In the genomic region with DNA sequence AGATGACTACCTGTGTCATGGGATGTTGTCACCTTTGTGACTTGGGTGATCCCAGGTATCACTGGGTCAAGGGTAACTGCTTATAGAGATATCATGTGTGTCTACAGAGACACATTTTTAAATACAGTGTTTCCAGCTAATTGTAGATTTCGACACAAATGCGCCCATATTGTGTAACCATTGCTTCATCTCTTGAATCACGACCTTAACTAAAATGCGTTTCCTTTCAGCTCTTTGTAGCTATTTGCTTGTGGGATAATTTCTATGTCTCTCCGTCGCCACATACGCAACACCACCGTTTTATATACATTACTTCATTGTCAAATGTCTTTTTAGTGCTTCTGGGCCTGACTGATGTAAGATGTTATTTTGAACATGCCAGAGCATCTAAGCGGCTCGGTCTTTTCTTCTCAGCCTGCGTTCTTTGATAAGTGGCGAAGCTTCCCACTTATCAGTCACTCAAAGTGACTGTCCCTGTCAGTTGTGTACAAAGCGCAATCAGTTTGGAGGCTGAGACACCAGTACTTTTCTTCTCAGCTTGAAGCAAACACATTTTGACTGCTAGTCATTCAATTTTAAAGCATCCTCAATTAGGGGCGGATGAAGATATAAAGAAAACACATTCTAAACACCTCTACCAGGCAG, we compare ENCODE assay signal across 21 mouse cellular contexts.
DNase-seq lines count a peak whose midpoint lies in the region; ATAC-seq lines count a peak whose summit lies in the region.
"Had no signal": no experiment of that assay in that cellular context is flagged by ENCODE, and none has a peak within 500 bp of the region (broad histone marks: within the 10 kb centered on the region; RNA-seq: fewer than 3 reads in every experiment).

No protein-coding gene starts in this region.

- H3K27ac ChIP-seq in midbrain, embryonic 14.5 days (replicated peaks; ENCODE audit: low read depth, low read length), result no peak overlapping the region
- H3K27ac ChIP-seq in midbrain, embryonic 15.5 days, result no peak overlapping the region
- H3K27ac ChIP-seq in liver, embryonic 16.5 days (ENCODE audit: low read length), result no peak overlapping the region
- H3K27ac ChIP-seq: heart, embryonic 10.5 days; hindbrain, embryonic 10.5 days; layer of hippocampus, adult 2 months; limb, embryonic 12.5 days had no signal

- peak; percentile 31; the same call in 1 of the 2 replicates for ATAC-seq in frontal cortex, adult (ENCODE audit: low TSS enrichment)
- no peak for ATAC-seq in midbrain, embryonic 14.5 days (ENCODE audit: low FRiP score, low TSS enrichment)
- ATAC-seq in midbrain, embryonic 15.5 days (replicated peaks), result no peak
- ATAC-seq in liver, embryonic 16.5 days (ENCODE audit: low read depth), result 0 out of 2 replicates have a peak, but pooled peaks have one; percentile 7
- ATAC-seq: CD4-positive, CD25-positive, alpha-beta regulatory T cell, adult 4 months; forebrain, embryonic 16.5 days; hindbrain, embryonic 16.5 days; intestine, postnatal 0 days had no signal

- H3K9me3 ChIP-seq in midbrain, embryonic 14.5 days (ENCODE audit: control insufficient read depth, low read length), result no peaks in the 10 kb centered on the region
- no peaks in the 10 kb centered on the region for H3K9me3 ChIP-seq in midbrain, embryonic 15.5 days
- no peaks in the 10 kb centered on the region for H3K9me3 ChIP-seq in liver, embryonic 16.5 days (replicated peaks; ENCODE audit: control insufficient read depth, low read length)
- H3K9me3 ChIP-seq: heart, embryonic 10.5 days; hindbrain, embryonic 10.5 days; limb, embryonic 12.5 days had no signal

- 0 out of 2 replicates have a peak, but pooled peaks cover 3% of the 10 kb centered on the region for H3K36me3 ChIP-seq in midbrain, embryonic 14.5 days (ENCODE audit: control insufficient read depth, insufficient read depth, low read length)
- no peaks in the 10 kb centered on the region for H3K36me3 ChIP-seq in midbrain, embryonic 15.5 days (replicated peaks)
- no peaks in the 10 kb centered on the region for H3K36me3 ChIP-seq in liver, embryonic 16.5 days (ENCODE audit: control insufficient read depth, insufficient read depth)
- H3K36me3 ChIP-seq: heart, embryonic 10.5 days had no signal

- no peak overlapping the region for H3K9ac ChIP-seq in midbrain, embryonic 14.5 days (replicated peaks; ENCODE audit: low read length)
- no peak overlapping the region for H3K9ac ChIP-seq in midbrain, embryonic 15.5 days
- H3K9ac ChIP-seq in liver, embryonic 16.5 days (ENCODE audit: low read depth, low read length), result no peak overlapping the region
- H3K9ac ChIP-seq: limb, embryonic 12.5 days had no signal

- WGBS in midbrain, embryonic 14.5 days, result 84% methylated on average over 14 of the region's 14 CpGs
- 80% methylated on average over 14 of the region's 14 CpGs for WGBS in midbrain, embryonic 15.5 days
- 39% methylated on average over 14 of the region's 14 CpGs for WGBS in liver, embryonic 16.5 days (ENCODE audit: insufficient replicate concordance)

- intact Hi-C loops in gastrocnemius, postnatal 36 days (cut with DNase I), result no loop called here
- intact Hi-C loops in heart, postnatal 10 days (cut with DNase I), result no loop called here

- H3K4me1 ChIP-seq in midbrain, embryonic 14.5 days (ENCODE audit: control insufficient read depth, insufficient read depth, low read length), result no peaks in the 10 kb centered on the region
- H3K4me1 ChIP-seq in midbrain, embryonic 15.5 days, result no peaks in the 10 kb centered on the region
- no peaks in the 10 kb centered on the region for H3K4me1 ChIP-seq in liver, embryonic 16.5 days (ENCODE audit: control insufficient read depth, low read depth, low read length)
- H3K4me1 ChIP-seq: heart, embryonic 10.5 days; hindbrain, embryonic 10.5 days; limb, embryonic 12.5 days had no signal

- no peak for DNase-seq in frontal cortex, postnatal 14 days (ENCODE audit: low spot score in 2 of 2)
- peak; percentile 14 for DNase-seq in midbrain, embryonic 14.5 days
- no peak for DNase-seq in cerebellum, adult 11 months
- DNase-seq in gastrocnemius, postnatal 36 days, result no peak
- no peak for DNase-seq in heart, postnatal 10 days
- DNase-seq: cerebellum, adult 2 months; cerebellum, postnatal 25 days; kidney, postnatal 25 days; lung, adult 18-20 months; right cerebral cortex, postnatal 14 days had no signal

- no peaks in the 10 kb centered on the region for H3K27me3 ChIP-seq in midbrain, embryonic 14.5 days (ENCODE audit: control insufficient read depth, insufficient read depth, low read length)
- H3K27me3 ChIP-seq in midbrain, embryonic 15.5 days (replicated peaks), result no peaks in the 10 kb centered on the region
- no peaks in the 10 kb centered on the region for H3K27me3 ChIP-seq in liver, embryonic 16.5 days (ENCODE audit: control insufficient read depth, insufficient read depth, low read depth, low read length)
- H3K27me3 ChIP-seq: limb, embryonic 12.5 days had no signal

- no peak overlapping the region for H3K4me2 ChIP-seq in midbrain, embryonic 14.5 days (ENCODE audit: low read length)
- no peak overlapping the region for H3K4me2 ChIP-seq in midbrain, embryonic 15.5 days
- H3K4me2 ChIP-seq in liver, embryonic 16.5 days (ENCODE audit: low read depth, low read length), result no peak overlapping the region
- H3K4me2 ChIP-seq: limb, embryonic 12.5 days had no signal

- H3K4me3 ChIP-seq in midbrain, embryonic 14.5 days (replicated peaks; ENCODE audit: low read depth, low read length), result no peak overlapping the region
- no peak overlapping the region for H3K4me3 ChIP-seq in midbrain, embryonic 15.5 days
- no peak overlapping the region for H3K4me3 ChIP-seq in liver, embryonic 16.5 days (ENCODE audit: low read depth, low read length)
- H3K4me3 ChIP-seq: heart, embryonic 10.5 days; hindbrain, embryonic 10.5 days; layer of hippocampus, adult 2 months; limb, embryonic 12.5 days had no signal

Comparison
In these comparisons a context has a peak if more than half of its experiments do, and no peak if none do; other contexts are left out.
1. ATAC-seq: peak in frontal cortex, adult (single experiment) and liver, embryonic 16.5 days (single experiment); none in midbrain, embryonic 14.5 days (single experiment) and midbrain, embryonic 15.5 days (single experiment).